Mouse (Mus musculus): Measurements from ENCODE around the gene Topors. TPM values are rescaled to one million over a fixed set of nuclear protein-coding genes. Genes with fewer than 3 reads are reported as not detected.

Gene Topors
- total RNA-seq, 2 experiments from 2014 or later, result 45.4 to 77.6 TPM

DNA sequence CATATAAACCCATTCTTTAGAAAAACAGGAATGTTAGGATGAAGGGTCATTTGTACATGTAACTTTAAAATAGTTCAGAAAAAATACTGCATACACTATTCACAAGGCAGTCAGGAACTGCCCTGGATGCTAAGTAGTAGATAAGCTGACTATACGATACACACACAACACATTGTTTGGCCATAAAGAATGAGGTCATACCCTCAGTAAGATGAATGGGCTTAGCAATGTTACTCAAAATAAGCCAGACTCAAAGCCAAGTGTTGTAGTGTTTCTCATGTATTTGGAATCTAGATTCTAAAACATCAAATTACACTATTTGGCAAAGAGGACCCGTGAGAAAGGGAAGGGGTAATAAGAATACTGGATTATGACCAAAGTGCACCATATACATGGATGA lies 15.9 kb downstream of the Topors start:
- no peak for ATAC-seq (replicated peaks; ENCODE audit: poor library complexity)

DNA sequence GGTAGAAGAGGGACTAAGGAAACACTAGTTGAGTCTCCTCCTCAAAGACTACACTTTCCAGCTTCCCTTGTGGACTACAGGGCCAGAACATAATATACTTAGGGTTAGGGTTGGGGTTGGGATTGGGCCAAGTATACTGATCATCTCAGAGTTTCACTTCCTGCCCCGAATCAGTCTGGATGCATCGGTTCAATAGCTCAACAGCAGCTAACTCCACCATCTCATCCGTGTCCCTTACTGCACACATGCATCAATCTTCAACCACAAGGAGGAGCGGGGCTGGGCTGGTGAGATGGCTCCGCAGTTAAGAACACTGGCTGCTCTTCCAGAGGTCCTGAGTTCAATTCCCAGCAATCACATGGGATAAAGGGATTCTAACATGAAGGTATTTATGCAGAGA lies 18.7 kb downstream of the Topors start:
- peak; percentile 63 for ATAC-seq (replicated peaks; ENCODE audit: poor library complexity)

DNA sequence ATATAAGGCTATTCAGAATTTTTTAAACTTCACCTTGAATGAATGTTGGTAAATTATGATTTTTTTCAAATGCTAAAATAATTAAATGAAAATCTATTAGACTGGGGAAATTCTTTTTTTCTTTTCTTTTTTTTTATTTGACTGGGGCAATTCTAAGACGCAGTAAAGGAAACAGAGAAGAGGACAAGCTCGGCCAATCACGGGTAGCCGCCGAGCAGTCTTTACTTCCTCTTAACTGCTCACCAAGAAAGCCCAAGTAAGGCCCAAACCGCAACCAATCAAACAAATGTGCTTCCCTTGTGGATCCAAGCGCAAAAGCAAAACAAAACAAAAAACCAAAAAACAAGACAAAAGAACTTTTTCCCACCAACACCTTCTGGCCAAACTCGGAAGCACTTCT lies 25.6 kb downstream of the Topors start:
- ATAC-seq (replicated peaks; ENCODE audit: poor library complexity), result peak; percentile 89

DNA sequence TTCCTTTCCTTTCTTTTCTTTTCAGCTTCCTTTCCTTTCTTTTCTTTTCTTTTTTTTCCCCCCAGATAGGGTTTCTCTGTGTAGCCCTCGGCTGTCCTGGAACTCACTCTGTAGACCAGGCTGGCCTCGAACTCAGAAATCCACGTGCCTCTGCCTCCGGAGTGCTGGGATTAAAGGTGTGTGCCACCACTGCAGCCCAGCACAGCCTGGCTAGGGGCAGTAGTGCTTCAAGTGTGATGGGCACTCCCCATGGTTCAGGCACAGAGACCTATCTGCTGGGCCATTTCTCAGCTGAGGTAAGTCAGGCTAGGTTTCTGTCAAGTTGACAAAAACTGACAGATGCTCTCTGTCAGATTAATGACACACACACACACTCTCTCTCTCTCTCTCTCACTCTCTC lies 26.6 kb downstream of the Topors start:
- no peak for ATAC-seq (replicated peaks; ENCODE audit: poor library complexity)

DNA sequence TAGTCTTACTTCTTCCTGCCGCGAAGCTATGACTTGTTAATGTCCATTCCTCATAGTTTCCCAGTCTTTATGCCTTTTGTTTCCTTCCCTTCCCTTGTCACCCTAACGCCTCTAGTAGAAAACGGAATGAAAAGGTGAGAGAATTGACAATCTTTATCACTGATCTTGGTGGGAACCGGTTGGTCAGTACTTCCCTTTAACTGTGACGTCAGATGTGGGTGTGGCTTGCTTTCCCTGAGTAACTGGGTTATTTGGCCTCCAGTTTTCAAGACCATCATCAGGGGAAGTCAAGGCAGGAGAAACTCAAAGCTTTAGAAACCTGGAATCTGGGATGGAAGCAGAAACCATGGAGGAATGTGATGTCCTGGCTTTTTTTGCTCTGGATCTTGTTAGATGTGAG lies 27.7 kb downstream of the Topors start:
- no peak for ATAC-seq (replicated peaks; ENCODE audit: poor library complexity)

DNA sequence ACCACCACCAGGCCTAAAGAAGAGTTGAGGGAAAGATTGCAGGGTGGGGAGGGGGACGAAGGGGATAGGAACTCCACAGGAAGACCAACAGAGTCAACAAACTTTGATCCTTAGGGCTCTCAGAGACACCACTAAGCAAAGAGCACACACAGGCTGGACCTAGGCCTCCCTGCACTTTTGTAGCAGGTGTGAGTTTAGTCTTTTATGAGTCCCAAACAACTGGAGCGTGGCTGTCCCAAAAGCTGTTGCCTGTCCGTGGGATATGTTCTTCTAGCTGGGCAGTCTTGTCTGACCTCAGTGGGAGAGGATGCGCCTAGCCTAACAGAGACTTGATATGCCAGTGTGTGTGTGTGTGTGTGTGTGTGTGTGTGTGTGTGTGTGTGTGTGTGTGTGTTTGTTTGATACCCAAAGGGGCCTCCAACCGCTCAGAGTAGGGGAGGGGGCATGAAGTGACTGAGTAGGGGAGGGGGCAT lies 29.3 kb downstream of the Topors start:
- no peak for ATAC-seq (replicated peaks; ENCODE audit: poor library complexity)

DNA sequence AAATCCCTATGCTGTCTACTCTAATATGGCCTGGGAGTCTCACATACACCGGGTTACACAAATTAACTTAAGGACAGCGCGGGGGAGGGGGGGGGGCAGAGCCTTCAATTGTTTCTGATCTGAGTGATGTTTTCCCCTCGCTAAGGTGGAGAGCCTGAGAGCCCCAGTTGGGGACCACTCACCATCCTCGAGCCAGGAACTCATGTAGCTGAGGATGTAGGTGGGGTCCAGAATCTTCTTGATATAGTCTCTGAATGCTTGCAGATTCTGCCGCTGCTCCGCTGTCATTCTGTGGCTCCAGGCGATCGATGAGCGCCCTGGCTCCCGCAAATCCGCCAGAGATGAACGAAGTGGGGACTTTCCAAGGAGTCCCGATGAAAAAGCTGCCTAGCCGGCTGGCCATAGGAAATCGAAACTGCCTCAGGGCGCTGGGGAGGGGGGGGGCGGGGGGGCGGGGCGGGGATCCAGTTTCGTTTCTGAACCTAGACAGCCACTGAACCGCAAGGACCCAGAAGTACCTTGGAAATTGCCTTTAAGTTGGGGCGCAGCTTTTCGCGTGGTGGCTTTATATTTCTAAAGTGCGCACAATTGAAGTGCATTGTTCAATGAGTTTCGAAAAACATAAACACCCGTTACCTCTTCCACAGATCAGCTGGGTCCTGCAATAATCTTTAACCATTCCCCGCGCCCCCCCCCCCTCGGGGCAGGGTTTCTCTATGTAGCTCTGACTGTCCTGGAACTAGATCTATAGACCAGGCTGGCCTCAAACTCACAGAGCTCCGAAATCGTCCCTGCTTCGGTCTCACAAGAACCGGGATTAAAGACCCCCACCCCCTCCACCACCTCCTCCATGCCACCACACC lies 30.0 kb downstream of the Topors start, which contains the start of gene Ddx58:
Ddx58 (minus strand) TSS at position 420 of the 863 bp plus-strand sequence.
- ATAC-seq (replicated peaks; ENCODE audit: poor library complexity), result peak; percentile 36

DNA sequence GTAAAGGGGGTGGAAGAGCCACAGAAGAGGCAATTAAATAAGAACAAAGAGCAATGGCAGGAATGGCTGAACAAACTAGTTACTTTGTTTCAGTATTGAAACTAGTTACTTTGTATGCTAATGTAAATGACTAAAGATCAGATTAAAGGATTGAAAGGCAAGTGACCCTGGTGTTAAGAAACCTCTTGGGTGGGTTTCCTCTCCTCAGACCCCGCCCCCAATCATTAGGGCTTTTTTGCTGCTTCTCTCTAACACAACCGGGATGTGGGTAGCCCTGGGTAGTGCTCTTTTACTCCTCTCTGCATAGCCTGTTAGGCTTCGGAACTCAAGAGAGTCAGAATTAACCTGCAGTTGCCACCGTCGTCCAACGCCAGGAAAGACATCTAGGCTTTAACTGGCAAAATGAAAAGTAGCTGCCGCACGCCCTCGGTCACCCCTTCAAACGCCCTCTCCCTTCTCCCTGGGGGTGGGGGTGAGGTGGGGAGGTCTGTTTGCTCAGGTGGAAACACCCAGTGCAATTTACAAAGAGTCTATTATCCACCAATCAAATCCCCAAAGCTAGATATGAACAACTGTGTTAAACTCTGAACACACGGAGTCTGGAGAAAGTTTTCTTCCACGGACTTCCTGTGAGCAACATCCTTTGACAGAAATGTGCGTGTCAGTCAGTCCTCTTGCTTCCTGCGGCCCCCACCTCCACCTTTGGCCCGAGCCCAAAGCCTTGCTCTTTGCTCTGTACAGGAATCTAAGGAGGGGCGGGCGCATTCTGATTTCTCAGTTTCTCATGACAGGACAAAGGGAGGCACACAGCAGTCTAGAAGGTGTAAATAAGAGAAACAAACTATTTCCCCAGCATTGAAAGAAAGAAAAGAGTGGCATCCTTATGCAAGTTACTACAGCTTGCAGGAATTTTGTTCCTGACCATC lies 30.9 kb downstream of the Topors start:
- peak; percentile 56 for ATAC-seq (replicated peaks; ENCODE audit: poor library complexity)

DNA sequence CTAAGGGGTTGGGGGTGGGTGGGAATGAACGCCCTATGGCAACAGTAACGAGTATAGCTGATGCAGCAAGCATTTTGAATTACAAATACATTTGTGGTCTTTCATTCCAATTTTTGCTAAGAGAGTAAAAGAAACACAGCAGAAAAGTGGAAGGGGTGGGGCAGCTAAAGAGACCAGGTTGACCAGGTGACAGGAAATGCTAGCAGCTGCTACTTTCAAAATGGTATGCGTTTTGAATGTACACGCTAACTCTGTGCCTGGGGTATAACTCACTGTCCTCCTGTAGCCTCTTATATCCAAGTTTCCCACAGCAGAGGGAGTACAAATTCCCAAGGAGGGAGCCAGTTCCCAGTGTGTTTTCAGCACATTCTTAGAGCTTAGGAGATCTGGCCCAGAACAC lies 32.8 kb downstream of the Topors start:
- ATAC-seq (replicated peaks; ENCODE audit: poor library complexity), result no peak

DNA sequence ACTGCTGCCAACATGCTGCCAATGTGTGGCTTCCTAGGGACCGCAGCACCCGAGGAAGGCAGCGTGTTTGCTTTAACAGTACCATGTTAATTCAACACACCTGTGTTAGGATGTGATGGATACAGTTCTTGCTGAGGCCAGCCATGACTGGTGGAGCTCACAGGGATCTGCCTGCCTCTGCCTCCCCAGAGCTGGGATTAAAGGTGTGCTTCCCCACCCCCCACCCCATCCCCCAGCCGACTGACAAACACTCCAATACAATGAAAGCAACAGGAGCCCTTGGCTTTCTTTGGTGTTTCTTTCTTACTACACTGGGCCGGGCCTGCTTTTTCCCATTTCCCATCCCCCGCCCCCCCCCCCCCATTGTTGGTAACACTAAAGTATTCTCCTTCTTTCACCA lies 35.4 kb downstream of the Topors start:
- no peak for ATAC-seq (replicated peaks; ENCODE audit: poor library complexity)

DNA sequence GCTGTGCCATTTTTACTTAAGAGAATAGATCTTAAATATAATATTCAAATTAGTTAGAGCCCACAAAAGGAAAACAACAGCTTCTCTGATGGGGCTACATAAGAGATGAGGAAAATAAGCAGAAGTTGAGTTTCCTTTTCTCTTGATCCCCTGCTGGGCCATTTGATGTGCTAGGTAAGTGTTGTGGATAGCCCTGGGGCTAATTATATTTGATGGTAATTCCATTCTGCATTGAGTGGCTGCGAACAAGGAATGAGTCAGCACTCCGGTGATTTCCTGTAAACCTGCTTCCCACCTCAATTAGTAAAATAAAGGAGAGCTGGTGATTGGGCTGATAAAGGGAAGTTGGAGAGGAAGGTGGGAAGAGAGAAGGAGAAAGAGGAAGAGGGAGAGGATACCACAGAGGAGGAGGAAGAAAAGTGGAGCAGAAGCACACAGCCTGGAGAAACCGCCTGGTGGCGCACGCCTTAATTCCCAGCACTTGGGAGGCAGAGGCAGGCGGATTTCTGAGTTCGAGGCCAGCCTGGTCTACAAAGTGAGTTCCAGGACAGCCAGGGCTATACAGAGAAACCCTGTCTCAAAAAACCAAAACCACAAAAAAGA lies 36.5 kb downstream of the Topors start:
- ATAC-seq (replicated peaks; ENCODE audit: poor library complexity), result peak; percentile 90

DNA sequence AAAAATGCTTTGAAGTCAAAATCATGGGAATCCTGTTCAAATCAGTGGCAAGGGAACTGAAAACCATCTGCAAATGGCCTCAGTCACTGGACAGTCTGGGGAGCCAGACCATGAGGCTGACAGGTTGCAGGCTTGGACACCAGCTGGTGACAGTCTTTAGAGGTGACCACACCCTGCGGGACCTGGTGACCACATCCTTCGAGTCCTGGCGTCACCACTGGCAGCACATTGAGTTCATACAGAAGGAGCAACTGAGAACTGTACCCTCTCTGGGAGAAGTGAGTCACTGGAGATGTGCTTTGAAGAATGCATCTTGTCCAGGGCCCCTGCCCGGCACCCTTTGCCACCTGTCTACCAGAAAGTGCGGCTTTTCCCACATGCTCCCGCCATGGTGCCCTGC lies 39.9 kb downstream of the Topors start:
- no peak for ATAC-seq (replicated peaks; ENCODE audit: poor library complexity)

DNA sequence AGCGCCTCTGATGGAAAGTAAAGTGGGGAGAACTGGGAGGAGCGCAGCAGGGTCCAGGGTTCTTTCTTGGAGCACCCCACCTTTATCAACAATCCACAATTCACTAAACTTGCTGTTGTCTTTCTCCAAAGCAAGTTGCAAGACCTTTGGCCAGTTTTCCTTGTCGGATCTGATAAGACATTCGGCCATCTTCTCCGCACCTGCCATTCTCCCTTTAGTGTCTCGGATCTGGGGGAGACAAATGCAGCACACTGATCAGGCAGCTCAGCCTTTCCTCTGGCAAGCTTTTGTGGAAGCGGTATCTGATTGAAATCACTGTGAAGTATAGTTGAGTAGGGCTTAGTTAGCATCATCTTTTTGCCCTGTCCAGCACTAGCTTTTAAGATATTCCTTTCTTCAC lies 41.8 kb downstream of the Topors start:
- no peak for ATAC-seq (replicated peaks; ENCODE audit: poor library complexity)

DNA sequence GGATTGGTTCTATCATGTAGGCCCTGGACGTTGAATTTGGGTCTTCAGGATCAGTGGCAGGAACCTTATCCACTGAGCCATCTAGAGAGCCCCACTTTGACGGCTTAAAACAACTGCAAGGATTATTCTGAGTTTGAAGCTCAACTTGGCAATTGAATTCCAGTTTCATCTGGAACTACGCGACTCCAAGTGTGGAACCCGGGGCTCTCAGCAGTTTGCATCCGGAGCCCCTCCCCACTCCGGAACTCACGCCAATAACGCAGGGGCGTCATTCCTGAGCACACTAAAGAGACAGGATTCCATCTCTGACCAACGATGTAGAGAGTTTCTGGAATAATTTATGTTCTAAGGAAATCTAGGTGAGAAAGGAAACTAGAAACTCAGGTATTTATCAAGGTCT lies 42.5 kb downstream of the Topors start:
- ATAC-seq (replicated peaks; ENCODE audit: poor library complexity), result no peak

DNA sequence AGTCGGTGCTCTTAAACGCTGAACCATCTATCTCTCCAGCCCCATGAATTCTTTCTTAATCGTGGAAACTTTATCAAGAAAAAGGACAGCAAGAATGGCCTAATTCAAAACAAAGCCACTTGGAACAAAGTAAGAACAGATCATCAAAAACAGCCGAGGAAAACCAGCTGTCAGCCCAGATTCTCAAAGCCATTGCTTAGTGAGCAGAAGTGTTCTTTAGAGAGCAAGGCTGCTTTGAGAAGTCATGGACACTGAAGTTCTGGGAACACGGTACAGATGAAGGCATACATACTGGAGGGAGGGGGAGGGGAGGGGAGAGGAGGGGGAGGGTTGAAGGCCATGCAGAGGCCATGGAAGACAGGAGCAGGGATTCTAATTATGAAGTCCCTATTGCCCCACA lies 43.6 kb downstream of the Topors start:
- ATAC-seq (replicated peaks; ENCODE audit: poor library complexity), result no peak

DNA sequence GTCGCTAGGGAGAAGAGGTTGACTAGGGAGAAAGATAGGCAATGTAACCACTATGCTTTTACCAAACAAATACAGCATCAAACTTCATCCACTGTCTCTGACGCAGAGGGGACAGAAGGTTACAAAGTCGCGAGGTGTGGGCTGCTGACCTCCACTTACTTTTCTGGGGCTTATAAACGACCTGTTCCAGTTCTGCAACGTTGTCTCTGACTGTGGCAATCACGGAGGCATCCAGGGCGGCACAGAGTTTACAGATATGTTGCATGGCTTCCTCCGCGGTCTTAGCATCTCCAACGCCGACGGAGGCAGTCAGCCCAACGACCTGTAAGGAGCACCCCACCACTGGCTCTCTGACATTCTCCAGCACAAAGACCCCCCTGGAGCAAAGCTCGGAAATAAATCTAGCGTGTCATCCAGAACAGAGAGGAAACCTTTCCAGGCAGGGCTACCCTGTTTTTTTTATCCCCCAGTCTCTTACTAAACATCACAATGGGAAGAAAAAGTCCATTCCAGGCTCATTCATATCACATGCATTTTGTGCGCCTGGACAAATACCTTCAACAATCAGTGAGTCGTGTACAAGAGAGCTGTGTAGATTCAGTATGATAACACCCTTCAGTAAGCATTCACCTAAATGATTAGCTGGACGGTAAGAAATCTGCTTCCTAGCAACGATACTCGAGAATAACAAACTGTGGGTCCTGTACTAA lies 47.6 kb downstream of the Topors start:
- no peak for ATAC-seq (replicated peaks; ENCODE audit: poor library complexity)

DNA sequence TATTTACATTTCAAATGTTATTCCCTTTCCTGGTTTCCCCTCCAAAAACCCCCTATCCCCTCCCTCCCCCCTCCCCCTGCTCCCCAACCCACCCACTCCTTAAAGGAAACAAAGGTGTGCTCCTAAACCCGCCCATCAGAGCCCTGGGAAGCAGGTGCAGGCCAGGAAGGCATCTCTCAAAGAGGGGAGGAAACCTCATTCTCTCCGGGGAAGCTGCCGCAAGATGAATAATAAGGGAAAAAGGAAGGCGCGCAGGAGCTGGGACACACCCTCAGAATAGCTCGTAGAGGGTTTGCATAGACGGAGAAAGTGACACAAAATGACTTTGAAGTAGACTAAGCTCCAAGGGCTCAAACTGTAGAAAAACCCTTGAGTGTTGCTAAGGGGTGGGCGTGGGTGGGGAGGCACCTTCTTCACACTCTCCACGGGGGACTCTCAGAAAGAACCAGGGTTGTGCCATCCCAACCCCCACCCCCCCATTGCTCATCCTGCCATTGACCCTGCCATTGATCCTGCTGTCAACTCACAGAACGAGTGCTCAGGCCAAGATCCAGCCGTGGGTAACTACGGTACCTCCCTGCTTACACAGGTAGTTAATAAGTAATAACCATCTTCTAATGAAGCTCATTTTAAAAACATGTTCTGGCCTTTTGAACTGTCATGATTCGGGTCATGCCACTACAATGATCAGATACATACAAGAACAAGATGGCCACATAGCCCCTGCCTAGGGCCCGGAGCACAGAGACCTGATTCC lies 48.5 kb downstream of the Topors start:
- no peak for ATAC-seq (replicated peaks; ENCODE audit: poor library complexity)

DNA sequence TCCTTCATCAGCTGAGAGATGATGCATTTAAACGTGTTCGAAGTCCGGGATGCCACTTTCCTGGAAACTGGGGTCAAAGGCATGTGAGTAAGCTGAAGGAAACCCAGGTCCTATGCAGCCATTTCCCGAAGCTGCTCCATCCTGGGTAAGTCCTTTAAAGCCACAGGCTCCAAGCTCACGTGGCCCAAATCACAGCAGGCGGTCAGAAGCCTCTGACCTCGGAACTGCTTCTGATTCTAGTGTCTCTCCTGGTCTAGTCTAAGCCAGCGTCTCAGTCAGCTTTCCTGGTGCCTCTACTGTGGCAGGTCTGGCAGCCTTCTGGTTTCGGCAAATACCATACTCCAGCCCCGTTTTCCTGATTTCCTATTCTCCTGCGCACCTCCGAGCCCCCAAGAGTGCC lies 49.2 kb downstream of the Topors start:
- ATAC-seq (replicated peaks; ENCODE audit: poor library complexity), result no peak

DNA sequence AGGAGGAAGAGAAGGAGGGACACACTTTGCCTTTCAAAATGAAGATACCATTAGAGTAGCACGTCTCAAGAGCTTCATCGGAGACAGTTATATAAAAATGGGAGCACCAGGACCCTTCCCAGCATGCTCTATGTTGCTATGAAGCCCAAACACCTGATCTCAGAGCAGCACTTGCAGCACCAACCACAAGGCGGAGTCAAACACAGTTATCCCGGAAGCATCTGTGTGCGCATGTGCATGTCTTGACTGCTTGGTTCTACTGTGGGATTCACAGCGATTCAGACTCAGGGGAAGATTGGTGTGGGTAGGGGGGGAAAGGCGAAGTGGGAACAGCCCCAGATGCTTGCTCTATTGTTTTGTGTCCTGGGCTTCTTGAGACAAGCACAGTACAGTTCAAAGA lies 51.3 kb downstream of the Topors start:
- ATAC-seq (replicated peaks; ENCODE audit: poor library complexity), result peak; percentile 99

DNA sequence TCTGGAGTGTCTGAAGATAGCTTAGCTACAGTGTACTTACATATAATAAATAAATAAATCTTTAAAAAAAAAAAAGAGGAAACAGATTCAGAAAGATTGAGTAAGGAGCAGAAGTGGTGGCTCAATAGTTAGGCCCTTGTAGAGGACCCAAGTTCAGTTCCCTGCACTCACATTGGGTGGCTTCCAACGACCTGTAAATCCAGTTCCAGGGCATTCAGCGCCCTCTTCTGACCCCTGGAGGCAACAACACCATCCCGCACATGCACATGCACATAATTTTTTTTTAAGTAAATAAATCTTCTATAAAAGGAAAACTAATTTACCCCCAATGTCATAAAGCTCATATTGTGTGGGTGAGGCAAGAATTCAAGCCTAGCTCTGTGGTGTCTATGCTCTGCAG lies 51.7 kb downstream of the Topors start:
- peak; percentile 63 for ATAC-seq (replicated peaks; ENCODE audit: poor library complexity)
